8 mouse cellular contexts compared by ENCODE assay signal in the genomic region with DNA sequence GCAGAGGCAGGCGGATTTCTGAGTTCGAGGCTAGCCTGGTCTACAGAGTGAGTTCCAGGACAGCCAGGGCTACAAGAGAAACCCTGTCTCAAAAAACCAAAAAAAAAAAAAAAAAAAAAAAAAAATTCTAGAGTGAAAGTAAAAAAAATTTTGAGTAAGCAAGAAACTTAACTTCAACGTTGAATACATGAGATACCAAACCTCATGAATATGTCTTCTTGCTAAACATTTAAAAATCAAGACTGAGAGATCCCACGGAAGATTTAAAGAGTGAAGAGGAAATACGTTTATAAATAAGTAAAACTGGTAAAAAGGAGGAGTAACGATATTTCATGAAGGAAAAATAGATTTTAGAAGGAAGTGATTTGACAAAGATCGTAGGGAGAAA. TPM values are rescaled to one million over a fixed set of nuclear protein-coding genes. Genes with fewer than 3 reads are reported as not detected.
DNase-seq lines count a peak whose midpoint lies in the region; ATAC-seq and TF ChIP-seq lines count a peak whose summit lies in the region.

No protein-coding gene starts in this region.

- 42% methylated on average over 7 of the region's 7 CpGs for whole genome bisulfite sequencing in heart, postnatal 0 days
- 56% methylated on average over 7 of the region's 7 CpGs for WGBS in hindbrain, embryonic 13.5 days
- 50% methylated on average over 7 of the region's 7 CpGs for WGBS in midbrain, embryonic 11.5 days

- no peak for TF ChIP-seq CTCF in heart, postnatal 0 days (IDR thresholded peaks at IDR 0.05; ENCODE audit: low read depth)

- H3K4me2 ChIP-seq in heart, postnatal 0 days (ENCODE audit: low read depth, low read length): peak overlapping the region; percentile 91
- H3K4me2 ChIP-seq in hindbrain, embryonic 13.5 days: peak overlapping the region; percentile 73
- H3K4me2 ChIP-seq in midbrain, embryonic 11.5 days: peak overlapping the region; percentile 17; the same call in 1 of the 2 replicates

- ATAC-seq in heart, postnatal 0 days (ENCODE audit: insufficient read depth, low read depth): no peak
- ATAC-seq in hindbrain, embryonic 13.5 days (ENCODE audit: low FRiP score): no peak
- no peak for ATAC-seq in midbrain, embryonic 11.5 days (ENCODE audit: low FRiP score)
- no peak for ATAC-seq in megakaryocyte-erythroid progenitor cell, adult 5-6 weeks (replicated peaks; ENCODE audit: low FRiP score, low TSS enrichment, poor library complexity, severe bottlenecking)

- no peak for DNase-seq in heart, postnatal 0 days (ENCODE audit: low spot score)
- no peak for DNase-seq in heart, postnatal 4 days
- DNase-seq in midbrain, embryonic 11.5 days (ENCODE audit: low spot score, missing footprints): no peak
- no peak for DNase-seq in left cerebral cortex, adult 11 months (ENCODE audit: low spot score)
- no peak for DNase-seq in right cerebral cortex, postnatal 25 days

- TF ChIP-seq EP300 in heart, postnatal 0 days (IDR thresholded peaks at IDR 0.05; ENCODE audit: low read depth): no peak

- H3K36me3 ChIP-seq in heart, postnatal 0 days (replicated peaks; ENCODE audit: control insufficient read depth, insufficient read depth, low read length): no peaks in the 10 kb centered on the region
- H3K36me3 ChIP-seq in hindbrain, embryonic 13.5 days: no peaks in the 10 kb centered on the region
- H3K36me3 ChIP-seq in midbrain, embryonic 11.5 days (ENCODE audit: control insufficient read depth, insufficient read depth, low read length): no peaks in the 10 kb centered on the region

- peak overlapping the region; percentile 82 for H3K4me3 ChIP-seq in heart, postnatal 0 days (ENCODE audit: low read depth, low read length)
- H3K4me3 ChIP-seq in brown adipose tissue, adult 24 weeks (ENCODE audit: insufficient read depth, low read depth, low read length): peak overlapping the region; percentile 53
- peak overlapping the region; percentile 71 for H3K4me3 ChIP-seq in hindbrain, embryonic 13.5 days
- H3K4me3 ChIP-seq in midbrain, embryonic 11.5 days (ENCODE audit: low read depth, low read length): peak overlapping the region; percentile 70

- no peak overlapping the region for H3K27ac ChIP-seq in heart, postnatal 0 days (ENCODE audit: low read depth)
- no peak overlapping the region for H3K27ac ChIP-seq in brown adipose tissue, adult 24 weeks (replicated peaks; ENCODE audit: low read depth, low read length)
- 0 out of 2 replicates have a peak overlapping the region, but pooled peaks have one; percentile 97 for H3K27ac ChIP-seq in hindbrain, embryonic 13.5 days
- no peak overlapping the region for H3K27ac ChIP-seq in midbrain, embryonic 11.5 days (ENCODE audit: low read depth, low read length)

- H3K4me1 ChIP-seq in heart, postnatal 0 days (ENCODE audit: control insufficient read depth, insufficient read depth): peaks cover 12% of the 10 kb centered on the region
- H3K4me1 ChIP-seq in brown adipose tissue, adult 24 weeks (ENCODE audit: control insufficient read depth, insufficient read depth, insufficient read length, low read length): 0 out of 2 replicates have a peak, but pooled peaks cover 4% of the 10 kb centered on the region
- H3K4me1 ChIP-seq in hindbrain, embryonic 13.5 days (replicated peaks): peaks cover 15% of the 10 kb centered on the region
- 0 out of 2 replicates have a peak, but pooled peaks cover 5% of the 10 kb centered on the region for H3K4me1 ChIP-seq in midbrain, embryonic 11.5 days (ENCODE audit: control insufficient read depth, insufficient read depth, low read length)

- no peak overlapping the region for H3K9ac ChIP-seq in heart, postnatal 0 days (replicated peaks; ENCODE audit: low read depth, low read length)
- H3K9ac ChIP-seq in hindbrain, embryonic 13.5 days: no peak overlapping the region
- no peak overlapping the region for H3K9ac ChIP-seq in midbrain, embryonic 11.5 days (ENCODE audit: low read length)

- no peaks in the 10 kb centered on the region for H3K27me3 ChIP-seq in heart, postnatal 0 days (ENCODE audit: control insufficient read depth, insufficient read depth, low read length)
- no peaks in the 10 kb centered on the region for H3K27me3 ChIP-seq in hindbrain, embryonic 13.5 days
- no peaks in the 10 kb centered on the region for H3K27me3 ChIP-seq in midbrain, embryonic 11.5 days (ENCODE audit: control insufficient read depth, insufficient read depth, low read length)

- H3K9me3 ChIP-seq in heart, postnatal 0 days (replicated peaks; ENCODE audit: control insufficient read depth, low read length): no peaks in the 10 kb centered on the region
- no peaks in the 10 kb centered on the region for H3K9me3 ChIP-seq in hindbrain, embryonic 13.5 days
- H3K9me3 ChIP-seq in midbrain, embryonic 11.5 days (ENCODE audit: control insufficient read depth, low read length): no peaks in the 10 kb centered on the region

RNA-seq across cellular contexts. Expression of a gene that starts 0.5 kb away (rescaled TPM):
- total RNA-seq in heart, postnatal 0 days (2014; rRNA removed; ENCODE audit: low replicate concordance): 5.3 and 9.1 TPM in 2 replicates
- 3.7 and 4.0 TPM in 2 replicates for polyA plus RNA-seq in heart, postnatal 0 days (2015; fragmentation: Nextera tagmentation; extraction: Ambion mirVana)
- 10 to 100 TPM in 1 of 2 experiments, 1 to 10 TPM in 1; 9.1 to 10.7 TPM for total RNA-seq in heart, postnatal 4 days (2021)
- 5.0 TPM in 2 replicates for polyA plus RNA-seq in brown adipose tissue, adult 24 weeks (2012; ENCODE audit: insufficient read depth, insufficient read length, missing spikeins)
- polyA plus RNA-seq in hindbrain, embryonic 13.5 days (2015; fragmentation: Nextera tagmentation; extraction: Ambion mirVana): 33.2 and 33.8 TPM in 2 replicates
- 27.4 and 31.1 TPM in 2 replicates for polyA plus RNA-seq in midbrain, embryonic 11.5 days (2014; fragmentation: Nextera tagmentation; extraction: Ambion mirVana)
- 13.3 and 13.7 TPM in 2 replicates for total RNA-seq in megakaryocyte-erythroid progenitor cell, adult 5-6 weeks (2014; fragmentation: Nextera tagmentation)
- total RNA-seq in megakaryocyte-erythroid progenitor cell, adult 5-6 weeks (2017): 26.6 and 27.0 TPM in 2 replicates

RNA-seq across cellular contexts. Expression of a gene that starts 9.7 kb away (rescaled TPM):
- 2.5 and 47.4 TPM in 2 replicates for total RNA-seq in heart, postnatal 0 days (2014; rRNA removed; ENCODE audit: low replicate concordance)
- polyA plus RNA-seq in heart, postnatal 0 days (2015; fragmentation: Nextera tagmentation; extraction: Ambion mirVana): 62.9 and 64.7 TPM in 2 replicates
- total RNA-seq in heart, postnatal 4 days (2021): 10 to 100 TPM; 35.2 to 37.5 TPM
- 38.8 and 56.2 TPM in 2 replicates for polyA plus RNA-seq in brown adipose tissue, adult 24 weeks (2012; ENCODE audit: insufficient read depth, insufficient read length, missing spikeins)
- 95.4 and 103 TPM in 2 replicates for polyA plus RNA-seq in hindbrain, embryonic 13.5 days (2015; fragmentation: Nextera tagmentation; extraction: Ambion mirVana)
- 232 and 241 TPM in 2 replicates for polyA plus RNA-seq in midbrain, embryonic 11.5 days (2014; fragmentation: Nextera tagmentation; extraction: Ambion mirVana)
- total RNA-seq in megakaryocyte-erythroid progenitor cell, adult 5-6 weeks (2014; fragmentation: Nextera tagmentation): 67.5 and 155 TPM in 2 replicates
- total RNA-seq in megakaryocyte-erythroid progenitor cell, adult 5-6 weeks (2017): 154 and 171 TPM in 2 replicates

Comparison
In these comparisons a context has a peak if more than half of its experiments do, and no peak if none do; other contexts are left out.
1. H3K4me2 ChIP-seq: peak in every context shown above with its lines; median percentile 91 in heart, postnatal 0 days; 73 in hindbrain, embryonic 13.5 days; 17 in midbrain, embryonic 11.5 days.